Mouse (Mus musculus) mouse trophoblast stem cell (cell line): Measurements from ENCODE around the gene Fam110a.

Experiments
- in situ Hi-C, 2 experiments: fragments of 300-500 bp; cut with MseI, MboI; formaldehyde crosslinking; loops; 2 replicates in 1 of 2; 3 replicates in 1 of 2; pipeline ENCODE4 v1.15.1; 2025

The Fam110a gene

GRCm38 (mm10) chr2:151972880-151973594, 7.0 kb downstream of the Fam110a start:
- in situ Hi-C loops = no loop called here

GRCm38 (mm10) chr2:151971748-151972147, 8.3 kb downstream of the Fam110a start:
- in situ Hi-C loops = no loop called here

GRCm38 (mm10) chr2:151970191-151971172, 9.5 kb downstream of the Fam110a start:
- in situ Hi-C loops = no loop called here

DNA sequence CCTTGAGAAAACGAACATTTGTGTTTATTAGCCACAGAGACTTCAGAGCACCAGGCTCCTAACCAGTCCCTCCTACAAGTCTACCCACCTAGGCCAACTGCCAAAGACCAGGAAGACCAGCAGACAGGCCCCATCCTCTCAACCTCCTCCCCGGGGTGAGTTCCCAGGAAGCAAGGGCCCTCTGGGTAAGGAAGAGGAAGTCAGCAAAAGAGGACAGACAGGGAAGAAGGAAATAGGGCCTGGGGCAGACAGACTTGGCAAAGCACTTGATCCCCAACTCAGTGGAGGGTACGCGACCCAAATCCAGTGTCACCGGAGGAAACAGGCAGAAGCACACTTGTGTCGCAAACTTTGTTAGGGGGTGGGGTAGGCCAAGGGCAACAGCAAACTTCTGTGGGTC, 10.6 kb downstream of the Fam110a start:
- in situ Hi-C loops = no loop called here

DNA sequence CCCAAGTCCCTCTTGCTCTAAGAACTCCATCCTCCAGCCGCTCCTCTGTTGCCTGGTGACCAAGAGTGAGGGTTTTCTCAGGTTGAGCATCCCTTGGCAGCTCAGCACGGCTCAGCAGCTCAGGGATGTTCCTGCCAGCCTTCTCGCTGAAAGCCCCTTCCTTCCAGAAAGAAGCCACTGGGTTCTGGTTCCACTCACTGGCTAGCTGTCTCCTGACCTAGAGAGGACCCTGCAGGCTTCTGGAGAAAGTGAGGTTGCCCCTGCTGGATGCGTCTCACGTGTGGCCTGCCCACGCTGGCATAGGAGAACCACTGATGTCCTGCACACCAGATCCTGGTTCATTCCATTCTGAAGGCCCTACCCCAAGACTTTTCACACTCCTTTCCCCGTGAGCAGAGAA, 11.0 kb downstream of the Fam110a start:
- in situ Hi-C loops = no loop called here

DNA sequence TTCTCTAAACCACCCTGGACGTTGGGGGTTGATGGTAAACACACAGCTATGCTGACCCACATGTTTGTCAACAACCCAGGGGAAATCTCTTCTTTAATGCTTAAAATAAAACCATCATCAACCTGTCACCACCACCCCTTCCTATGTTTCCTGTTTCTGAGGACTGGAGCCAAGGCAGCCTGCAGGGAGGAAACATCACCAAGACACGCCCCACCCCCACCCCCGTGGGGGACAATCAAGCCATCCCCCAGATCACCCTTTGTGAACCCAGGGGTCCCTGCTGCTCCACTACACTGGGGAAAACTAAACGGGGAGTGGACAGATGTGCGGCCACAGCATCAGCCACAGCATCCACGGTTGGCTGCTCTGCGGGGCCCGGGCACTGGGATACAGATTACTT, 11.6 kb downstream of the Fam110a start:
- in situ Hi-C loops = no loop called here

GRCm38 (mm10) chr2:151967792-151968191, 12.2 kb downstream of the Fam110a start:
- in situ Hi-C loops = no loop called here

DNA sequence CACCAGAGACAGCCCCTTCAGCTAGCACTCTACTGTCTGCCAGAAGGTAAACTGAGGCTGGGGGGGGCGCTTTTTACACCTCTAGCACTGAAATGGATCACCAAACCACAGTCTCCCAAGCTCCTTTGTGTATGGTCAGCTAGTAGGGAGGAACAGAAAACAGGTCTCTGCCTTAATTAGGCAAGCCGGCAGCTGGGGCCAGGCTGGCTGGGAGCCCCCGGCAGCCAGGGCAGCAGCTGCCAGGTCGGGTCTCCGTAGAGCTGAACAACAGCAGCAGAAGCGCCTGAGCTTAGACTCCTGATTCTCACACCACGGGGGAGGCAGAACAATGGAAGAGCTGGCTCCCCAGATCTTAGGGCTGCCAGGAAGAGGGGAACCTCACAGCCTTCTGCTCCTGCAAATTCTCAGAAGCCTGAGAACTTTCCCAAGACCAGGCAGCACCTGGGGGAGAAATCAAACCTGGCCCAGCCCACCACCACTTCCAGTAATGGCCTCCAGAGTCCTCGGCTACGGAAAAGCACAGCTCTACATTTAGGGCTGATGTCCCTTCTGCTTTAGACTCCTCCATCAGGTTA, 12.8 kb downstream of the Fam110a start:
- in situ Hi-C loops = no loop called here

DNA sequence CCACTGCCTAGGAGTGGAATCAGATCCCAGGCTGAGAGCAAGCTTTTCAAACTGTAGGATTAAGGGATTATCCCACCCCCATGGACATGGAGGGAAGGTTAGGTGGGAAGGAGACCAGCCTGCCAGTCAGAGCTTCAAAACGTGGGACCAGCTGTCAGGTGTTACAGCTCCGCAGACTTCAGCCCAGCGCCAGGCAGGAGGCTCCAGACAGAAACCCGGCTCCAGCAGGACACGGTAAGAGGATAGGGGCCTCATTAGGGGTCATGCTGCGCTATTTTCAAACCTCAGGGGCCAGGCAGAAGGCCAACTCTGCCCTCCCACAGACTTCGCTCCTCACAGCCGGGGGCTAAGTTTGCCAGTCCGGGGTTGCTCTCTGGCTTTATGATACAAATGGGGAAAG, 16.0 kb downstream of the Fam110a start:
- in situ Hi-C loops = no loop called here

- in situ Hi-C loops = no loop called here
Measured at GRCm38 (mm10) chr2:151963319-151963718, 16.7 kb downstream of the Fam110a start.

DNA sequence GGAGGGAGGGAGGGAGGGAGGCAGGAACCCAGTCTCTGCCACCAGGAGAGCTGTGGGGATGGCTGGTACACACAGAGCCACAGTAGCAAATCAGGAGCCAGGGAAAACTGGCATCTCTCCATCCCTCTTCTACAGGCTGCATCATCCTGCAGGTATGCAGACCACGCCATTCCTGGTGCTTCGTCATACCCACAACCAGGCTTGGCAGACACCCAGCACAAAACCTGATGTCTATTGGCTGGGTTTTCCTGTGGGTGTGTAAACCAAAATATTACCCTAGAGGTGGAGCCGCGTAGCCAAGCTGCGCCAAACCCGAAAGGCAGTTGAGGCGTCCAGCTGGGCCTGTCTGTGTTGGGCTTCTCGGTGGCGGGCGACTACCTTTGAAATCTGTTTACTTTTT, 17.5 kb downstream of the Fam110a start:
- in situ Hi-C loops = no loop called here

GRCm38 (mm10) chr2:151961284-151962196, 18.5 kb downstream of the Fam110a start:
- in situ Hi-C loops = no loop called here

DNA sequence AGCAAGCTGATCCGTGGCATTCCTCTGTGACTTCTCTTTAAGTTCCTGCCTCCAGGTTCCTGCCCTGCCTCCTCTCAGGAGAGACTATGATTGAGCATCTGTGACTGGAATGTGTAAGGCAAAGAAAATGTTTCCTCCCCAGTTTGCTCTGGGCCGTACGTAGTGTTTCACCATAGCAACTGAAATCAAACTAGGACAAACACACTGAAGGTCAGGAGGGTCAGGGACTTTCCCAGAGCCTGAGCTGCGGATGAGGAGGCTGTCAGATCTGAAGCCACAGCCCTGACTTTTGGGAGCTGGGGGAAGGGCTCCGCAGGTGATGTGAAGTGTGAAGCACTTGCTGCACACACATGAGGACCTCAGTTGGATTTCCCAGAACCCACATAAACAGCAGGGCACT, 20.7 kb downstream of the Fam110a start:
- in situ Hi-C loops = no loop called here

- in situ Hi-C loops = no loop called here
Measured at GRCm38 (mm10) chr2:151956500-151957137, 23.4 kb downstream of the Fam110a start.

GRCm38 (mm10) chr2:151953665-151954064, 26.4 kb downstream of the Fam110a start:
- in situ Hi-C loops = no loop called here

DNA sequence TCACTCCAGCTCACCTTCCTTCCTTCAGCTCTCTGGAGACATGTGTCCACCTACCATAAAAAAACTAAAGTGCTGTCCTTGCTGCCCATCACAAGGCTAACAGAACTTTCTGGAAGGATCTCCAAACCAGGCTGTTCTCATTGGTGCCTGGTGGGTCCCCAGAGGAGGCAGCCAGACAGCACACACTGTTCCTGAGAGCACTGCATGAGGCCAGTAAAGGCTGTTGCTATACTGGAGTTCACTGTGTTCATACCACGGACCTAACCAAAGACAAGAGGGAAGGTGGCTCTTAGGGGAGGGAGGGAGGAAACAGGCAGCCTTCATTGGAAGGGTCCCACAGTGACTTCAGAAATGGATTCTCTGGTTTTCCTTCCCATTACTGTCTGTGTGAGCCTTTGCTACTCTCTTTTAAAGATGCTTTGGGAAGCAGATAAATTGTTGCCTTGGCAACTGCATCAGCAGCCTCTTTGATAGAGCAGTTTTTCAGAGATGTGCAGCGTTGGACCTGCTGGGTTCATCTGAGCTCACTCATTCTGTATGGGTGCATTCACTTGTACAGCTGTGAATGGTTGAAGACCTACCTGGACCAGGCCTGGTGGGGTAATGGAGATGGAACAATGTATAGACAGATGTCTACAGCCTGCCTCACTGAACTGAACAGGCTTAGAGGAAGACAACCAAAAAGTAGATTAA, 30.8 kb downstream of the Fam110a start:
- in situ Hi-C loops = loop anchor here in 1 of 2 experiments (10.0 kb wide), 1 partner anchor 46 kb away; the partner anchor contains the start of gene Slc52a3

- in situ Hi-C loops = loop anchor here in 1 of 2 experiments (10.0 kb wide), 1 partner anchor 46 kb away; the partner anchor contains the start of gene Slc52a3
Measured at GRCm38 (mm10) chr2:151948311-151948710, 31.7 kb downstream of the Fam110a start.

DNA sequence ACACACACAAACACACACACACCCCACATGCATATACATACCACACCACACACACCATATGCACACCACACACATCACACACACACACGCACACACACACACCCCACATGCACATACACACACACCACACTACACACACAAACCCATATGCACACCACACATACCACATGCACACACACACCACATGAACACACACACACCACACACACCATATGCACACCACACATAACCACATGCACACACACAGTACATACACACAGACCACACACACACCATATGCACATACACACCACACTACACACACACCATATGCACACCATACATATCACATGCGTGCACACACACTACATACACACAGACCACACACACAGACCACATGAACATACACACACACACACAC, 32.4 kb downstream of the Fam110a start:
- in situ Hi-C loops = loop anchor here in 1 of 2 experiments (10.0 kb wide), 1 partner anchor 47 kb away; the partner anchor contains the start of gene Slc52a3

GRCm38 (mm10) chr2:151944106-151944505, 35.9 kb downstream of the Fam110a start:
- in situ Hi-C loops = loop anchor here in 1 of 2 experiments (10.0 kb wide), 1 partner anchor 51 kb away; the partner anchor contains the start of gene Slc52a3

GRCm38 (mm10) chr2:151941269-151941668, 38.8 kb downstream of the Fam110a start:
- in situ Hi-C loops = loop anchor here in 1 of 2 experiments (10.0 kb wide), 1 partner anchor 54 kb away; the partner anchor contains the start of gene Slc52a3
